Mouse (Mus musculus): ENCODE measurements around the gene Spata3.
"Not testable (repeated sequence)": the region's sequence is repeated elsewhere in the genome, so short reads cannot be mapped to it uniquely, and the experiment has no call there.

Spata3 gene

DNA sequence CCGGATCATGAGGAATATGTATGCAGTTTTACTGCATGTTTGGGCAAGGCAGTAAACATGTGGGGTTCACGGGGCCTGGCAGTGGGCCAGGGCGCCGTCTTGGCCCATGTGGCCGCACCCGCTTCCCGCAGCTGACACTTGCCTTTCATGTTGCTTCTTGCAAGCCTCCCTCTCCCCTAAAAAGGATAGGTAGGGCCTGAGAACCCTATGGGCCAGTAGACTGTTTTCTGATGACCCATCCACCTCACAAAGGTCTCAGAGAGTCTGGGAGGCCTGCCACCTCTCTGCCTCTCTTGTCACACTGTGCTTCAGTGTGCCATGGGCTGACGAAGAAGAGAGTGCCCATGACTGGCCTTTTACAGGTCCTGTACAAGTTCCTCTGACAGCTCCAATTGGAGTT is at the start of gene Spata3:
Gene Spata3 (plus strand): TSS at position 301 of the 400 bp plus-strand sequence.
- DNase-seq (ENCODE audit: low read depth, low spot score), result no peak

GRCm38 (mm10) chr1:85969081-85969480 is 47.5 kb upstream of the Spata3 start:
- DNase-seq (ENCODE audit: low read depth, low spot score), result no peak

DNA sequence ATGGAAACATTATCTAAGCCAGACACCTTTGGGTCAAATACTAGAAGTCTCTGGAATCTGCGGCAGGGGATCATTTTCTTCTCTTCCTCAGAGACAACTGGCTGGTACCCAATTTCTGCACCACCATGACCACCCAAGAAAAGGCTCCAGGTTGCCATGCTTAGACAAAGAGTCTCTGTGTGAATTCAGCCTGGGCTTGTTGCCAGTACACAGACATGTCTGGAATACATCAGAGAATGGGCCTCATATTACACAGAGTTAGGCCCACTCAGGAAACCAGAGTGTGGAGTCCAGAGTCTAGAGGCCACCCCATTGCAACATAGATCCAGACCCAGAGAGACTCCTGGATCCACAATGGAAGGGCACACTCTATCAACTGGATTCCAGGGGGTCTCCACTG is 47.1 kb upstream of the Spata3 start:
- DNase-seq (ENCODE audit: low read depth, low spot score), result no peak

- DNase-seq (ENCODE audit: low read depth, low spot score), result no peak
Measured at GRCm38 (mm10) chr1:85971070-85971469, 45.5 kb upstream of the Spata3 start.

GRCm38 (mm10) chr1:85972341-85972740 is 44.3 kb upstream of the Spata3 start:
- no peak for DNase-seq (ENCODE audit: low read depth, low spot score)

- no peak for DNase-seq (ENCODE audit: low read depth, low spot score)
Measured at GRCm38 (mm10) chr1:85973468-85973877, 43.1 kb upstream of the Spata3 start.

DNA sequence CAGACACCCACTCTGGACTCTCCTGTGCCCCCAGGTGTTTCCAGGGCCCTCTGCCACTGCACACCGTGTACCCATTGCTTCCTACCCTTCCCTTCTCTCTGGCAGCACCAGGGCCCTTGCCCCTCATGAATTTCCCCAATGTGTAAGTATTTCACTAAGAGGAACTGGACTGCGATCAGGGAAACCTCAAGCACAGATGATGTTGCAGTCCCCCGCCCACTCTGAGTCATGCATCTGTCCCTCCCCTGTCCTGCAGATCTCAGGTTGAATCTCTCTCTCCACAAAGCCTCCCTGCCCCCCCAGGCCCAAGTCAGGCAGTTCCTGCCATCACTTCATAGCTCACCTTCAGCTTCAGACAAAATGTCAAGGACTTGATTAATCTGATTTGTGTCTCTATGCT is 38.9 kb upstream of the Spata3 start:
- DNase-seq (ENCODE audit: low read depth, low spot score), result no peak

DNA sequence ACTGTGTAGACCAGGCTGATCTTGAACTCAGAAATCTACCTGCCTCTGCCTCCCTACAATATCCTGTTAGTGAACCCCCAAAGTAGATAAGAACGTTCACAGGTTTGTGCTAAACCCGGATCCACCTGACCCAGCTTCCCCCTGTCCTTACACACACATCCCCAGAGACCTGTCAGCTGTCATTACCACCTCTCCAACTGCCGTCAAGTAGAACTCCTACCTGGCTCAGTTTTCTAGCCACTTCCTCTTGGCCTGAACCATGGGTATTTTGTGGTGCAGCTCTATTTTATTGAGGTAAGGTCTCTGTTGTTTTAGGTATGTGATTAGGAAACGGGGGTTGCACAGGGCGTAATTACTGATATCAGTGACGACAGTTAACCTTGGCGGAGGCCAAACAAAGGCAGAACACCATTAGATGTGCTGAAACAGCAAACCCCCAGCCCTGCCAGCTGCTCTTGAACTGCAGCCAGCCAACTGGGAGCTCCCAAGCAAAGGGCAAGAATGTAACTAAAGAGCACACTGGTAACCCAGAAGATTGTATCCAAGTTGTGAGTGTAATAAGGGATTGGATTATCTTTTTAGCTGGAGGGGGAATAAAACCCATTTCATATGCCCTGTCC is 34.8 kb upstream of the Spata3 start:
- DNase-seq (ENCODE audit: low read depth, low spot score), result no peak

DNA sequence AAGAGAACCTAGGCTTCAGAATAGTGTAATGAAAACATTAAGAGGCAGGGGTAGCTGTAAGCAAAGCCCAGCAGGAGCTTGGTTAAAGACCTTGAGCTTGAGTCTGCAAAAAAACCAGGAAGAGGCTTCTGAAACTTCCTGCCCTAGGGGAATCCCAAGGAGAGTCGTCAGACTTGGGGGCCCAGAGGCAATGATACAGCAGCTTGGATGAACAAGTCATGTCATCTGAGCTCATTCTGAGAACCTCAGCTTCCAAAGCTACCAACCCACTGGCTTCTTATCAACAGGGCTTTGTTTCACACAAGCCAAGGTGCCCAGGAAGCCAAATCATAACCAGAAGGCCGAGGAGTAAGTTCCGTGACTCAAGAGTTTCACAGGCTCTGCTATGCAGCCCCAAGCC is 30.8 kb upstream of the Spata3 start:
- DNase-seq (ENCODE audit: low read depth, low spot score), result no peak

- no peak for DNase-seq (ENCODE audit: low read depth, low spot score)
Measured at GRCm38 (mm10) chr1:85988351-85988750, 28.3 kb upstream of the Spata3 start.

DNA sequence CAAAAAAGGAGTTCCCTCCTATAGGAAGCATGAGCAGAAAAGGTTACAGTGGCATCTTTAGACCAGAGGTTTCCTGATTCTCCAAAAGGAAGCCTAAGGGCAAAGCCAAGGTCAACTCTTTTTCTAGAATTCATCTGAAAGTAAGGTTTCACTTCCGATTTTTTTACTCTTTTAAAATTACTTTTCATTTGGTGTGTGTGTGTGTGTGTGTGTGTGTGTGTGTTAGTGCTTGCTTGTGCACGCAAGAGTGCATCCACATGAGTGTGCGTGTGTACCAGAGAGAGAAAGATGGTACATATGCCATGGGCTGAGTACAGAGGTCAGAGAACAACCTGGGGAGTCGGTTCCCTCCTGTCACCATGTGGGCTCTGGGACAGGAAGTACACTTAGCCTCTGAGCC is 27.7 kb upstream of the Spata3 start:
- DNase-seq (ENCODE audit: low read depth, low spot score), result not testable (repeated sequence)

GRCm38 (mm10) chr1:85992175-85992574 is 24.4 kb upstream of the Spata3 start:
- DNase-seq (ENCODE audit: low read depth, low spot score), result no peak

- DNase-seq (ENCODE audit: low read depth, low spot score), result no peak
Measured at GRCm38 (mm10) chr1:85993541-85993940, 23.1 kb upstream of the Spata3 start.

- no peak for DNase-seq (ENCODE audit: low read depth, low spot score)
Measured at GRCm38 (mm10) chr1:85997221-85997620, 19.4 kb upstream of the Spata3 start.

- DNase-seq (ENCODE audit: low read depth, low spot score), result no peak
Measured at GRCm38 (mm10) chr1:85998012-85998411, 18.6 kb upstream of the Spata3 start.

GRCm38 (mm10) chr1:85999853-86000570 is 16.6 kb upstream of the Spata3 start:
- no peak for DNase-seq (ENCODE audit: low read depth, low spot score)

DNA sequence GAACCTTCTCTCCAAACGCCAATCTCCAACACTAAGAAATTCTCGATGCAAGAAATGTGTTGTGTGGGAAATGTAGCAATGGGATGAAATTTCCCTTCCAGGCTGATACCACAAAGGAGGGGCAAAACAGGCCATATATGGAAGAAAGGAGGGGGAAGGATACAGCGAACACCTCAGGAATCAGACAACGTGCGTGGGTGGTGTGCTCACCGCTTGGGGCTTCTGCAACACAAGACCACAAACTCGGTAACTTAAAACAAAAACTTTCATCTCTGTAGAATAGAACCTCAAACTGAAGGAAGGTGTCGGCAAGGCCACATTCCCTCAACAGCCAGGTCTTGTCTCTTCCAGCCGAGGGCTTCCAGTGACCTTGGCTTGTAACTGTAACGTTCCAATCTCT is 11.1 kb upstream of the Spata3 start:
- DNase-seq (ENCODE audit: low read depth, low spot score), result no peak

- no peak for DNase-seq (ENCODE audit: low read depth, low spot score)
Measured at GRCm38 (mm10) chr1:86006040-86006439, 10.6 kb upstream of the Spata3 start.

GRCm38 (mm10) chr1:86007778-86008177 is 8.8 kb upstream of the Spata3 start:
- DNase-seq (ENCODE audit: low read depth, low spot score), result peak; percentile 71

DNA sequence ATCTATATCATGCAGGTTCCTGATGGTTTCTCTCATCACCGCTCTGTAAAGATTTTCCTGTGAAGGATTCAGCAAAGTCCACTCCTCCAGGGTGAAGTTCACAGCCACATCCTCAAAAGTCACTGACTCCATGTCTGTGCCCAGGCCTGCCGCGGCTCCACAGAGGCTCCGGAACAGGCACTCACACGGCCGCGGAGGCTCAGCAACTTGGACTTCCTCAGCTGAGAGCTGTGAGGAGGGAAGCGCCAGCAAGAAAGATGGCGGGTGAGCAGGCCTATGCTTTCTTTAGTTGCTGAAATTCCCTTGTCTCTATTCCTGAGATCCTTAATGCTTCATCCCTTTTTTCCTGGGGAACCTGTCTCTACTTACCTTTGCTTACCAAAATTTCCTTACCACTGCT is 858 bp upstream of the Spata3 start:
- DNase-seq (ENCODE audit: low read depth, low spot score), result not testable (repeated sequence)

DNA sequence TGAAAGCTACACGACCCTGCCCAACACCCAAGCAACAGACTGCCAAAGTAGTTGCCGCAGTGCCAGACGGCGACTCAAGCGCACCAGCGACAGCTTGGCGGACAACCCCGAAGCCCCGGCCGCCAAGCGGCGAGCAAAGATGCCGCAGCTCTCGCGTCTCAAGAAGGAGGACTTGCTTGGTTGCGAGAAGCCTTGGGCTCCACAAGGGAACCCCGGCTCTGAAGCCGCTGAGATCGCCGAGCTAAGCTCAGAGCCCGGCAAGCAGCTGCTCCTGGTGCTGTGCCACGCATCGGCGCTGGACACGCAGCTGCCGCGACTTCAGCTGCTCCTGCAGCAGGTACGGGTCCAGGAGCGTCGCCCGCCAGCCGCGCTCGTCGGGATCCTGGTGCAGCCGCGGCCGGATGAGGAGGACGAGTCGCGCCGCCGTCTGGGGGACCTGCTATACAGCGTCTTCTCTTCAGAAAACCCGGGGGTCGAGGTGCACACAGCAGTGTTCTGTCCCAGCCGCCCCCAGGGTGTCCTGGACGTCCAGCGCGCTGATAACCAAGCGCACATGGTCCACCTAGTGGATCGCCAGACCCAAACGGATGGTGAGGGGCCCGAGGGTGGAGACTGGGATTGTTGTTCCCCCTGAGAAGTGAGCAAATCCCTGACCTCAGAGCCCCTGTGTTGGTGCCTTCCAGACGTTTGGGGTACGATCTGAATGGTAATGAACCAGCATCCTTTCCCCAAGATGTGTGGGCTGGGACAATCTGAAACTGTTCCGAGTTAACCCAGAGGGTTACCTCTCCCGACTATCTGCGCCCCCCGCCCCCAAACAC is 1.8 kb downstream of the Spata3 start:
- DNase-seq (ENCODE audit: low read depth, low spot score), result peak; percentile 25

DNA sequence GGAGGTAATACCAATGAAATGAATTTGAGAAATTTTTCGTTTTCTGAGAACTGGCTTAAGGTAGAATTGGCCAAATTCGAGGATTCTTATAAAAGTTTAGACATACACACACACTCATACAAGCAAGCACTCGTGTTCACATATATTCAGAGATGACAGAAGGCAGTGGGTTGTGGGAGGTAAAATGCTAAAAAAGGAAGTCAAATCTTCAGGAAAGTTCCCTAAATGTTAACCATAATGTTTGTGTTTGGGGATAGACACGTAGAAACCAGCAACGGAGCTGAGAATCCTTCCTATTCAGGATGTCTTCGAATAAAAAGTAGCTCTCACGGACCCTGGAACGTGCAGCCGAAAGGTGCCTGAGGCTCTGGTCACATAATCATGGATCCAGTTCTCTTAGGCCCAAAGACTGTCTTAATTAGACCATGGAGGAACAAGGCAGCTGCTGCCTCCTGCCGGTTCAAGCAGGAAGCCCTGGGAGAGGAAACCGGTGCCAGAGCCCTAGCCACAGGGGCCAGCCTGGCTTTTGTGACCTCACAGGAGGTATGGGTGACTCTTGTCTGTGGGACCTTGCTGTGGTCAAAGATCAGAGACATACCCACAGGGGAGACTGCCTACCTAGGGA is 4.9 kb downstream of the Spata3 start:
- no peak for DNase-seq (ENCODE audit: low read depth, low spot score)
